Mouse (Mus musculus) cortical plate, adult 2 months (tissue): ENCODE measurements at regions not wholly inside any gene's neighbourhood (a gene's known extent, or its start where the extent isn't known, plus 50 kb on each side); places are given as distances from the start of the nearest gene placed in this dataset.

ENCODE experiments used
- H3K27ac ChIP-seq: fragments of 200-500 bp; 2 replicates; pipeline ENCODE4 v1.5.1; 2012; ENCODE audit warnings: low read length, control low read depth, inconsistent platforms; ENCODE audit not compliant: insufficient read depth
- H3K4me1 ChIP-seq: fragments of 200-500 bp; 2 replicates; pipeline ENCODE4 v1.6.1; 2011; ENCODE audit warnings: low read length; ENCODE audit not compliant: control insufficient read depth, insufficient read depth
- H3K4me3 ChIP-seq: fragments of 200-500 bp; 2 replicates; pipeline ENCODE4 v1.5.1; 2011; ENCODE audit warnings: mild to moderate bottlenecking, low read length, control low read depth; ENCODE audit not compliant: insufficient read depth
- CTCF ChIP-seq: fragments of 200-500 bp; IDR thresholded peaks from 2 replicates; pipeline ENCODE4 v1.5.1; 2011; ENCODE audit warnings: mild to moderate bottlenecking, control low read depth, low read length; ENCODE audit not compliant: insufficient read depth; ENCODE audit errors: extremely low read depth
- POLR2A ChIP-seq: fragments of 200-500 bp; IDR thresholded peaks from 2 replicates; pipeline ENCODE4 v1.6.1; 2011; ENCODE audit warnings: mild to moderate bottlenecking, low read length, control low read depth; ENCODE audit not compliant: insufficient read depth; ENCODE audit errors: extremely low read depth

- Histone ChIP-seq H3K4me1 (no peaks in the 10 kb centered on the region), H3K4me3 (no peak overlapping the region), H3K27ac (no peak overlapping the region)
- TF ChIP-seq POLR2A: no peak
- no peak for TF ChIP-seq CTCF
Observed at GRCm38 (mm10) chr14:102511691-102512383, 470.6 kb downstream of the Kctd12 start.

DNA sequence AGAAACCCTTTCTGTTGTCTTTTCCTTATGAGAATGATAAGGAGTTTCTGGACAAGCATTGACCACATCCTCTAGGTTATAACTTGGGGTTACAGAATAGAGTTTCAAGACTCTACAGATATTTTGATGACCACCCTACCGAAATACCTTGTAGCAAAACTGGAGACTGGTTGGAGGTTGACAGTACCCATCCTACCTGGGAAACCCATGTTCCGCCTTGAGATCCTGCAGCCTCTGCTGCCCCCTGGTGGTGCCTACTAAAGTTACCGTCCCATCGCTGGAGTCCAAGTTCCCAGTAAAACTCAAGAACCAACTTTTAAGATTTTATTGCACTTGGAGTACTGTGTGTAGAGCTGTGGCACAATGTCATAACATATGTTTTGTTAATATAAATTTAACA, 472.1 kb downstream of the Kctd12 start:
- H3K27ac ChIP-seq: no peak overlapping the region
- TF ChIP-seq POLR2A (no peak), CTCF (peak; percentile 78)
- no peak overlapping the region for H3K4me3 ChIP-seq
- no peaks in the 10 kb centered on the region for H3K4me1 ChIP-seq

GRCm38 (mm10) chr14:102505696-102506321, 476.6 kb downstream of the Kctd12 start:
- no peak overlapping the region for H3K27ac ChIP-seq
- no peak for TF ChIP-seq CTCF
- TF ChIP-seq POLR2A: no peak

GRCm38 (mm10) chr14:102497179-102497578, 485.3 kb downstream of the Kctd12 start:
- H3K27ac ChIP-seq: no peak overlapping the region

More at GRCm38 (mm10) chr14:102505696-102506321, 476.6 kb downstream of the Kctd12 start:
- Histone ChIP-seq H3K4me3 (no peak overlapping the region), H3K4me1 (no peaks in the 10 kb centered on the region)

DNA sequence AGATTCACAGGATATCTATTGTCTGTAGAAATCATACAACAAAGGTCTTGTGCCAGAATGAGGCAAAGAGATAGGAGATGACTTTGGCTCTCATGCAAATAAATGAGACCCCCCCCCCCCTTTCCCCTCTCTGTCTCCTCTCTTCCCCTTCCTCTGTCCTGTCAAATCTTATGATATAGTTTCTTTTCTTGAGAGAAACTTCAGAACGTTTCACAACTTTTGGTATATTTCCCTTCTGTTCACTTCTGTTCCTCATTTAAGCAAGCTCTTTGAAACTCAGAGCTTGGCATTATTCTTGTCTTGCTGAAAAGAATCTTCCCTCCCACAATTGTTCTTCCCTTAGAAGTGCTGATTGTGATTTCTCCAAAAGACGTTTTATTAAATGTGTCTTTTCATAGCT, 490.1 kb downstream of the Kctd12 start:
- Histone ChIP-seq H3K27ac (no peak overlapping the region), H3K4me3 (no peak overlapping the region), H3K4me1 (no peaks in the 10 kb centered on the region)
- no peak for TF ChIP-seq CTCF
- TF ChIP-seq POLR2A: no peak

More at GRCm38 (mm10) chr14:102497179-102497578, 485.3 kb downstream of the Kctd12 start:
- H3K4me1 ChIP-seq: no peaks in the 10 kb centered on the region
- H3K4me3 ChIP-seq: no peak overlapping the region
- TF ChIP-seq CTCF: no peak
- TF ChIP-seq POLR2A: no peak

- TF ChIP-seq POLR2A (no peak), CTCF (no peak)
- Histone ChIP-seq H3K27ac (no peak overlapping the region), H3K4me1 (no peaks in the 10 kb centered on the region), H3K4me3 (no peak overlapping the region)
Observed at GRCm38 (mm10) chr14:102491205-102491604, 491.2 kb downstream of the Kctd12 start.

- no peak overlapping the region for H3K27ac ChIP-seq
- no peak overlapping the region for H3K4me3 ChIP-seq
- TF ChIP-seq CTCF: no peak
- TF ChIP-seq POLR2A: no peak
- no peaks in the 10 kb centered on the region for H3K4me1 ChIP-seq
Observed at GRCm38 (mm10) chr14:102477162-102477561, 505.3 kb downstream of the Kctd12 start.

GRCm38 (mm10) chr14:102469326-102469725, 513.1 kb downstream of the Kctd12 start:
- TF ChIP-seq POLR2A (no peak), CTCF (no peak)
- no peak overlapping the region for H3K27ac ChIP-seq
- H3K4me3 ChIP-seq: no peak overlapping the region
- no peaks in the 10 kb centered on the region for H3K4me1 ChIP-seq

- Histone ChIP-seq H3K27ac (no peak overlapping the region), H3K4me1 (no peaks in the 10 kb centered on the region), H3K4me3 (no peak overlapping the region)
- TF ChIP-seq POLR2A: no peak
Observed at GRCm38 (mm10) chr14:102461001-102461400, 521.4 kb downstream of the Kctd12 start.

DNA sequence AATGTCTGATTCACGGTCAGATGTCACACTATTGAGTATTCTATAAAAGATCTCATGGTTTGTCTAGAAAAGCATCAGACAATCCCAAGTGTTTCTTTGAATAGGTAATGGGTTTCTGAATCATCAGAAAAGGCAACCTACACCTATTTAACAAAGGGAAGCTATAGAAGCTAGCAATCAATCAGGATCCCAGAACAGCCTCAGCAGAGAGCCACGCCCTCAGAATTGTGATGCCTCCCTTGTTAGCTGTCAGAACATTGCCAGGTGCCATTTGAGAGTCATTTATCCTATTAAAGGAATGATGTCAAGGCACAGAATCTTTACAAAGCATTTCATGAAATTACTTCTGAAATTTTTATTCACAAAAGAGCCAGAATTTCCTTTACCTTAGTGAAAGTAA, 542.7 kb downstream of the Kctd12 start:
- no peak overlapping the region for H3K27ac ChIP-seq
- H3K4me3 ChIP-seq: no peak overlapping the region
- H3K4me1 ChIP-seq: no peaks in the 10 kb centered on the region
- TF ChIP-seq POLR2A (no peak), CTCF (no peak)
